In genomic region chr12:103389348-103389727, GRCm38 (mm10) we compare ENCODE assay signal across 8 mouse cellular contexts. TPM values are rescaled to one million over a fixed set of nuclear protein-coding genes. Genes with fewer than 3 reads are reported as not detected.
DNase-seq lines count a peak whose midpoint lies in the region; ATAC-seq and TF ChIP-seq lines count a peak whose summit lies in the region.

No protein-coding gene starts in this region.

- peak overlapping the region; percentile 81 for H3K4me2 ChIP-seq in forebrain, embryonic 12.5 days
- peak overlapping the region; percentile 80 for H3K4me2 ChIP-seq in liver, embryonic 14.5 days (ENCODE audit: low read depth)

- TF ChIP-seq EP300 in ES-Bruce4 (IDR thresholded peaks at IDR 0.05; ENCODE audit: insufficient read depth, low read depth, low read length): no peak
- no peak for TF ChIP-seq EP300 in liver, embryonic 14.5 days (IDR thresholded peaks at IDR 0.05; ENCODE audit: low read depth)

- no peak for ATAC-seq in forebrain, embryonic 12.5 days (ENCODE audit: low FRiP score)
- peak; percentile 10; the same call in 1 of the 2 replicates for ATAC-seq in liver, embryonic 14.5 days (ENCODE audit: insufficient read depth)

- no peaks in the 10 kb centered on the region for H3K9me3 ChIP-seq in heart, embryonic 10.5 days
- H3K9me3 ChIP-seq in ES-Bruce4 (replicated peaks; ENCODE audit: control insufficient read depth, insufficient read depth, low read length, poor library complexity, severe bottlenecking): no peaks in the 10 kb centered on the region
- no peaks in the 10 kb centered on the region for H3K9me3 ChIP-seq in forebrain, embryonic 12.5 days
- no peaks in the 10 kb centered on the region for H3K9me3 ChIP-seq in liver, embryonic 14.5 days (ENCODE audit: control insufficient read depth, low read length)

- H3K27me3 ChIP-seq in heart, embryonic 10.5 days (ENCODE audit: insufficient read depth, poor library complexity, severe bottlenecking): no peaks in the 10 kb centered on the region
- H3K27me3 ChIP-seq in ES-Bruce4 (ENCODE audit: control insufficient read depth, insufficient read depth, low read length, poor library complexity, severe bottlenecking): no peaks in the 10 kb centered on the region
- no peaks in the 10 kb centered on the region; the same call in 1 of the 2 replicates for H3K27me3 ChIP-seq in forebrain, embryonic 12.5 days
- H3K27me3 ChIP-seq in liver, embryonic 14.5 days (ENCODE audit: control insufficient read depth, insufficient read depth, low read length): no peaks in the 10 kb centered on the region

- H3K36me3 ChIP-seq in heart, embryonic 10.5 days: no peaks in the 10 kb centered on the region
- no peaks in the 10 kb centered on the region for H3K36me3 ChIP-seq in ES-Bruce4 (ENCODE audit: control insufficient read depth, insufficient read depth, low read length, poor library complexity, severe bottlenecking)
- no peaks in the 10 kb centered on the region for H3K36me3 ChIP-seq in forebrain, embryonic 12.5 days (replicated peaks)
- peaks cover 11% of the 10 kb centered on the region for H3K36me3 ChIP-seq in liver, embryonic 14.5 days (replicated peaks; ENCODE audit: control insufficient read depth, insufficient read depth, low read depth)

- peak overlapping the region; percentile 76 for H3K4me3 ChIP-seq in heart, embryonic 10.5 days
- H3K4me3 ChIP-seq in ES-Bruce4 (ENCODE audit: low read depth, low read length): peak overlapping the region; percentile 81
- H3K4me3 ChIP-seq in forebrain, embryonic 12.5 days (replicated peaks): peak overlapping the region; percentile 80
- peak overlapping the region; percentile 77 to 82 for H3K4me3 ChIP-seq in liver, embryonic 14.5 days (ENCODE audit: insufficient read depth in 1 of 2, low read depth in 2 of 2, low read length in 2 of 2)

- WGBS in heart, embryonic 10.5 days: 42% methylated on average over 2 of the region's 2 CpGs
- WGBS in forebrain, embryonic 12.5 days: 55% methylated on average over 2 of the region's 2 CpGs
- WGBS in liver, embryonic 14.5 days (ENCODE audit: insufficient replicate concordance): 43% methylated on average over 2 of the region's 2 CpGs

- H3K27ac ChIP-seq in heart, embryonic 10.5 days: peak overlapping the region; percentile 94
- H3K27ac ChIP-seq in ES-Bruce4 (ENCODE audit: insufficient read depth, low read length): no peak overlapping the region
- H3K27ac ChIP-seq in forebrain, embryonic 12.5 days: no peak overlapping the region
- peak overlapping the region; percentile 82 for H3K27ac ChIP-seq in liver, embryonic 14.5 days

- peaks cover 55% of the 10 kb centered on the region for H3K4me1 ChIP-seq in heart, embryonic 10.5 days
- no peaks in the 10 kb centered on the region for H3K4me1 ChIP-seq in ES-Bruce4 (ENCODE audit: control insufficient read depth, insufficient read depth, low read length)
- peaks cover 10% of the 10 kb centered on the region; the same call in 1 of the 2 replicates for H3K4me1 ChIP-seq in forebrain, embryonic 12.5 days
- peaks cover 33 to 54% of the 10 kb centered on the region in 2 experiments for H3K4me1 ChIP-seq in liver, embryonic 14.5 days (replicated peaks; ENCODE audit: control insufficient read depth in 2 of 2, insufficient read depth in 2 of 2, low read length in 1 of 2)

- TF ChIP-seq CTCF in ES-Bruce4 (IDR thresholded peaks at IDR 0.05; ENCODE audit: low read depth, low read length): no peak
- TF ChIP-seq CTCF in liver, embryonic 14.5 days (IDR thresholded peaks at IDR 0.05; ENCODE audit: low read depth): no peak

- H3K9ac ChIP-seq in ES-Bruce4 (ENCODE audit: low read depth, poor library complexity, severe bottlenecking): peak overlapping the region; percentile 75
- H3K9ac ChIP-seq in forebrain, embryonic 12.5 days: peak overlapping the region; percentile 90
- peak overlapping the region; percentile 97 for H3K9ac ChIP-seq in liver, embryonic 14.5 days (replicated peaks)

- no peak for DNase-seq in heart, embryonic 10.5 days (ENCODE audit: low spot score)
- DNase-seq in heart, adult 8-10 months (ENCODE audit: low spot score): no peak
- DNase-seq in liver, embryonic 14.5 days (ENCODE audit: low read depth in 3 of 3, low spot score in 3 of 3): peak; percentile 37 to 57 (median 56)
- no peak for DNase-seq in adrenal gland, postnatal 4 days (ENCODE audit: low spot score in 2 of 2)
- DNase-seq in right cerebral cortex, postnatal 25 days: no peak
- no peak for DNase-seq in gastrocnemius, postnatal 10 days

- no peak for TF ChIP-seq POLR2A in ES-Bruce4 (IDR thresholded peaks at IDR 0.05; ENCODE audit: insufficient read depth, low read length)

RNA-seq across cellular contexts. Expression of gene Otub2, which starts 0.9 kb away (rescaled TPM):
- 22.5 and 26.0 TPM in 2 replicates for polyA plus RNA-seq in heart, embryonic 10.5 days (2016; fragmentation: Nextera tagmentation; extraction: Ambion mirVana)
- total RNA-seq in heart, adult 8-10 months (2022): 1 to 10 TPM; 2.5 to 4.2 (median 3.5) TPM
- polyA plus RNA-seq in ES-Bruce4 (2011; ENCODE audit: insufficient read depth, insufficient read length, low read depth, missing spikeins): 5.5 and 6.3 TPM in 2 replicates
- polyA plus RNA-seq in forebrain, embryonic 12.5 days (2016; fragmentation: Nextera tagmentation; extraction: Ambion mirVana): 13.7 and 15.1 TPM in 2 replicates
- polyA plus RNA-seq in liver, embryonic 14.5 days (2012; rRNA removed): 12.0 and 13.3 TPM in 2 replicates
- polyA plus RNA-seq in liver, embryonic 14.5 days (2014; fragmentation: Nextera tagmentation; extraction: Ambion mirVana): 20.0 and 24.9 TPM in 2 replicates
- total RNA-seq in adrenal gland, postnatal 4 days (2021): 1 to 10 TPM; 3.2 to 3.5 TPM
- 1 to 10 TPM; 3.5 to 3.7 TPM for total RNA-seq in gastrocnemius, postnatal 10 days (2021)

RNA-seq across cellular contexts. Expression of gene 9330161L09Rik, which starts 18.3 kb away (rescaled TPM):
- 0.53 and 0.62 TPM in 2 replicates for polyA plus RNA-seq in heart, embryonic 10.5 days (2016; fragmentation: Nextera tagmentation; extraction: Ambion mirVana)
- 1 to 10 TPM in 3 of 4 experiments, under 1 TPM in 1; 0.41 to 1.8 (median 1.2) TPM for total RNA-seq in heart, adult 8-10 months (2022)
- polyA plus RNA-seq in ES-Bruce4 (2011; ENCODE audit: insufficient read depth, insufficient read length, low read depth, missing spikeins): 0.67 and 1.8 TPM in 2 replicates
- polyA plus RNA-seq in forebrain, embryonic 12.5 days (2016; fragmentation: Nextera tagmentation; extraction: Ambion mirVana): 0.38 and 0.87 TPM in 2 replicates
- 0.10 and 0.15 TPM in 2 replicates for polyA plus RNA-seq in liver, embryonic 14.5 days (2012; rRNA removed)
- polyA plus RNA-seq in liver, embryonic 14.5 days (2014; fragmentation: Nextera tagmentation; extraction: Ambion mirVana): 0.10 TPM in 1 of 2 replicates, not detected in the other
- total RNA-seq in adrenal gland, postnatal 4 days (2021): 1 to 10 TPM; 2.6 to 3.0 TPM
- total RNA-seq in gastrocnemius, postnatal 10 days (2021): under 1 TPM; 0.80 to 0.88 TPM

RNA-seq across cellular contexts. Expression of gene Asb2, which starts 33.5 kb away (rescaled TPM):
- polyA plus RNA-seq in heart, embryonic 10.5 days (2016; fragmentation: Nextera tagmentation; extraction: Ambion mirVana): 152 and 312 TPM in 2 replicates
- 100 to 1,000 TPM; 485 to 583 (median 548) TPM for total RNA-seq in heart, adult 8-10 months (2022)
- polyA plus RNA-seq in ES-Bruce4 (2011; ENCODE audit: insufficient read depth, insufficient read length, low read depth, missing spikeins): not detected in 2 replicates
- 0.56 and 0.65 TPM in 2 replicates for polyA plus RNA-seq in forebrain, embryonic 12.5 days (2016; fragmentation: Nextera tagmentation; extraction: Ambion mirVana)
- 3.6 TPM in 2 replicates for polyA plus RNA-seq in liver, embryonic 14.5 days (2012; rRNA removed)
- 2.1 and 2.5 TPM in 2 replicates for polyA plus RNA-seq in liver, embryonic 14.5 days (2014; fragmentation: Nextera tagmentation; extraction: Ambion mirVana)
- 1 to 10 TPM; 2.5 to 5.2 TPM for total RNA-seq in adrenal gland, postnatal 4 days (2021)
- 100 to 1,000 TPM; 104 to 141 TPM for total RNA-seq in gastrocnemius, postnatal 10 days (2021)

RNA-seq across cellular contexts. Expression of gene Ddx24, which starts 36.3 kb away (rescaled TPM):
- polyA plus RNA-seq in heart, embryonic 10.5 days (2016; fragmentation: Nextera tagmentation; extraction: Ambion mirVana): 68.4 and 77.5 TPM in 2 replicates
- total RNA-seq in heart, adult 8-10 months (2022): 10 to 100 TPM; 88.5 to 95.6 (median 91.7) TPM
- polyA plus RNA-seq in ES-Bruce4 (2011; ENCODE audit: insufficient read depth, insufficient read length, low read depth, missing spikeins): 83.6 and 86.5 TPM in 2 replicates
- 127 and 134 TPM in 2 replicates for polyA plus RNA-seq in forebrain, embryonic 12.5 days (2016; fragmentation: Nextera tagmentation; extraction: Ambion mirVana)
- polyA plus RNA-seq in liver, embryonic 14.5 days (2012; rRNA removed): 17.4 and 25.0 TPM in 2 replicates
- 38.3 and 44.1 TPM in 2 replicates for polyA plus RNA-seq in liver, embryonic 14.5 days (2014; fragmentation: Nextera tagmentation; extraction: Ambion mirVana)
- 100 to 1,000 TPM; 109 to 116 TPM for total RNA-seq in adrenal gland, postnatal 4 days (2021)
- total RNA-seq in gastrocnemius, postnatal 10 days (2021): 10 to 100 TPM; 45.5 to 48.7 TPM

RNA-seq across cellular contexts. Expression of gene Ifi27, which starts 44.7 kb away (rescaled TPM):
- 2.4 and 6.6 TPM in 2 replicates for polyA plus RNA-seq in heart, embryonic 10.5 days (2016; fragmentation: Nextera tagmentation; extraction: Ambion mirVana)
- 10 to 100 TPM; 45.0 to 62.7 (median 52.4) TPM for total RNA-seq in heart, adult 8-10 months (2022)
- 2.1 and 3.1 TPM in 2 replicates for polyA plus RNA-seq in ES-Bruce4 (2011; ENCODE audit: insufficient read depth, insufficient read length, low read depth, missing spikeins)
- 3.7 and 4.0 TPM in 2 replicates for polyA plus RNA-seq in forebrain, embryonic 12.5 days (2016; fragmentation: Nextera tagmentation; extraction: Ambion mirVana)
- 9.3 and 12.2 TPM in 2 replicates for polyA plus RNA-seq in liver, embryonic 14.5 days (2012; rRNA removed)
- 12.8 and 18.6 TPM in 2 replicates for polyA plus RNA-seq in liver, embryonic 14.5 days (2014; fragmentation: Nextera tagmentation; extraction: Ambion mirVana)
- total RNA-seq in adrenal gland, postnatal 4 days (2021): 100 to 1,000 TPM; 377 to 414 TPM
- 100 to 1,000 TPM; 104 to 113 TPM for total RNA-seq in gastrocnemius, postnatal 10 days (2021)

Comparison
In these comparisons a context has a peak if more than half of its experiments do, and no peak if none do; other contexts are left out.
1. DNase-seq: peak in liver, embryonic 14.5 days (3 of 3); none in heart, embryonic 10.5 days (single experiment), heart, adult 8-10 months (single experiment), adrenal gland, postnatal 4 days (0 of 2), right cerebral cortex, postnatal 25 days (single experiment) and gastrocnemius, postnatal 10 days (single experiment).
2. H3K27ac ChIP-seq: peak in heart, embryonic 10.5 days (single experiment) and liver, embryonic 14.5 days (single experiment); none in ES-Bruce4 (single experiment) and forebrain, embryonic 12.5 days (single experiment).
3. RNA of gene Asb2, which starts 33.5 kb away (polyA plus RNA-seq): 152 to 312 TPM in heart, embryonic 10.5 days; 2.1 to 3.6 TPM in liver, embryonic 14.5 days, 0.56 to 0.65 TPM in forebrain, embryonic 12.5 days and not detected in ES-Bruce4; every median in the first group is over 10 times any median in the second.
4. Peak in every context shown above with its lines, with median percentiles within 50 percentile points of each other: H3K4me3 ChIP-seq and H3K9ac ChIP-seq.